Mouse (Mus musculus) embryo, embryonic 9.5 days (tissue): ENCODE measurements around the gene Ano6.

Source experiments
- DNase-seq: peaks from one replicate; pipeline ENCODE4 v3.0.0-alpha.2; 2017; ENCODE audit errors: extremely low spot score

Ano6 gene

GRCm38 (mm10) chr15:95796062-95796461, 5.4 kb downstream of the Ano6 start:
- DNase-seq = no peak

- no peak for DNase-seq
Observed at GRCm38 (mm10) chr15:95797144-95797983, 6.7 kb downstream of the Ano6 start.

- no peak for DNase-seq
Observed at GRCm38 (mm10) chr15:95798266-95798665, 7.6 kb downstream of the Ano6 start.

- no peak for DNase-seq
Observed at GRCm38 (mm10) chr15:95799632-95800031, 9.0 kb downstream of the Ano6 start.

- DNase-seq = no peak
Observed at GRCm38 (mm10) chr15:95800051-95800450, 9.4 kb downstream of the Ano6 start.

- no peak for DNase-seq
Observed at GRCm38 (mm10) chr15:95801261-95801979, 10.8 kb downstream of the Ano6 start.

- no peak for DNase-seq
Observed at GRCm38 (mm10) chr15:95802140-95802539, 11.5 kb downstream of the Ano6 start.

GRCm38 (mm10) chr15:95802762-95803161, 12.1 kb downstream of the Ano6 start:
- no peak for DNase-seq

- no peak for DNase-seq
Observed at GRCm38 (mm10) chr15:95803484-95803883, 12.8 kb downstream of the Ano6 start.

- DNase-seq = no peak
Observed at GRCm38 (mm10) chr15:95804255-95804654, 13.6 kb downstream of the Ano6 start.

GRCm38 (mm10) chr15:95805022-95805471, 14.4 kb downstream of the Ano6 start:
- DNase-seq = no peak

- DNase-seq = no peak
Observed at GRCm38 (mm10) chr15:95807908-95808307, 17.3 kb downstream of the Ano6 start.

GRCm38 (mm10) chr15:95810357-95810761, 19.7 kb downstream of the Ano6 start:
- DNase-seq = no peak

- DNase-seq = no peak
Observed at GRCm38 (mm10) chr15:95812821-95813571, 22.4 kb downstream of the Ano6 start.

- DNase-seq = no peak
Observed at GRCm38 (mm10) chr15:95817501-95817900, 26.9 kb downstream of the Ano6 start.

GRCm38 (mm10) chr15:95819249-95820035, 28.8 kb downstream of the Ano6 start:
- DNase-seq = no peak

GRCm38 (mm10) chr15:95820142-95820541, 29.5 kb downstream of the Ano6 start:
- no peak for DNase-seq

GRCm38 (mm10) chr15:95820678-95821077, 30.0 kb downstream of the Ano6 start:
- no peak for DNase-seq

GRCm38 (mm10) chr15:95822099-95822498, 31.5 kb downstream of the Ano6 start:
- no peak for DNase-seq

- no peak for DNase-seq
Observed at GRCm38 (mm10) chr15:95823383-95824306, 33.0 kb downstream of the Ano6 start.
